Mouse (Mus musculus) cerebellum, adult 9-11 months (tissue): ENCODE measurements at regions not wholly inside any gene's neighbourhood (a gene's known extent, or its start where the extent isn't known, plus 50 kb on each side); places are given as distances from the start of the nearest gene placed in this dataset.

Experiments used
- DNase-seq: peaks from one replicate; pipeline ENCODE4 v3.0.0; 2022

GRCm38 (mm10) chr7:135889016-135889726 lies 173.0 kb upstream of the Mki67 start:
- no peak for DNase-seq

GRCm38 (mm10) chr7:135898876-135899275 lies 182.7 kb upstream of the Mki67 start:
- no peak for DNase-seq

- DNase-seq = no peak
Measured at GRCm38 (mm10) chr7:135899765-135900164, 183.6 kb upstream of the Mki67 start.

GRCm38 (mm10) chr7:135900861-135901321 lies 184.7 kb upstream of the Mki67 start:
- DNase-seq = peak; percentile 7

GRCm38 (mm10) chr7:135902106-135903055 lies 186.2 kb upstream of the Mki67 start:
- no peak for DNase-seq

GRCm38 (mm10) chr7:135911376-135911775 lies 195.2 kb upstream of the Mki67 start:
- DNase-seq = no peak

- no peak for DNase-seq
Measured at GRCm38 (mm10) chr7:135913923-135914634, 197.9 kb upstream of the Mki67 start.

- no peak for DNase-seq
Measured at GRCm38 (mm10) chr7:135923876-135924275, 207.7 kb upstream of the Mki67 start.

GRCm38 (mm10) chr7:135924641-135925040 lies 208.5 kb upstream of the Mki67 start:
- no peak for DNase-seq

GRCm38 (mm10) chr7:135930091-135930490 lies 213.9 kb upstream of the Mki67 start:
- DNase-seq = no peak

- no peak for DNase-seq
Measured at GRCm38 (mm10) chr7:135932595-135933175, 216.5 kb upstream of the Mki67 start.

GRCm38 (mm10) chr7:135935180-135935579 lies 219.0 kb upstream of the Mki67 start:
- DNase-seq = no peak

- DNase-seq = no peak
Measured at GRCm38 (mm10) chr7:135937465-135937864, 221.3 kb upstream of the Mki67 start.

GRCm38 (mm10) chr7:135939341-135939740 lies 223.2 kb upstream of the Mki67 start:
- DNase-seq = no peak

- DNase-seq = no peak
Measured at GRCm38 (mm10) chr7:135942826-135943225, 226.7 kb upstream of the Mki67 start.

- DNase-seq = no peak
Measured at GRCm38 (mm10) chr7:135946071-135946646, 230.0 kb upstream of the Mki67 start.

- DNase-seq = peak; percentile 89
Measured at GRCm38 (mm10) chr7:135961026-135961425, 244.9 kb upstream of the Mki67 start.

GRCm38 (mm10) chr7:135965528-135965927 lies 249.4 kb upstream of the Mki67 start:
- no peak for DNase-seq

- DNase-seq = no peak
Measured at GRCm38 (mm10) chr7:135966231-135966630, 250.1 kb upstream of the Mki67 start.

GRCm38 (mm10) chr7:135968638-135969037 lies 252.5 kb upstream of the Mki67 start:
- no peak for DNase-seq

- no peak for DNase-seq
Measured at GRCm38 (mm10) chr7:135986021-135986420, 269.9 kb upstream of the Mki67 start.

GRCm38 (mm10) chr7:135990321-135990720 lies 274.2 kb upstream of the Mki67 start:
- DNase-seq = no peak
